Mouse (Mus musculus) 3134 (cell line): ENCODE measurements around the gene Garnl3.

Experiments used
- DNase-seq: peaks from one replicate; pipeline ENCODE4 v3.0.0-alpha.2; 2011; ENCODE audit warnings: low spot score; ENCODE audit not compliant: insufficient read length; ENCODE audit errors: extremely low read depth

The Garnl3 gene

DNA sequence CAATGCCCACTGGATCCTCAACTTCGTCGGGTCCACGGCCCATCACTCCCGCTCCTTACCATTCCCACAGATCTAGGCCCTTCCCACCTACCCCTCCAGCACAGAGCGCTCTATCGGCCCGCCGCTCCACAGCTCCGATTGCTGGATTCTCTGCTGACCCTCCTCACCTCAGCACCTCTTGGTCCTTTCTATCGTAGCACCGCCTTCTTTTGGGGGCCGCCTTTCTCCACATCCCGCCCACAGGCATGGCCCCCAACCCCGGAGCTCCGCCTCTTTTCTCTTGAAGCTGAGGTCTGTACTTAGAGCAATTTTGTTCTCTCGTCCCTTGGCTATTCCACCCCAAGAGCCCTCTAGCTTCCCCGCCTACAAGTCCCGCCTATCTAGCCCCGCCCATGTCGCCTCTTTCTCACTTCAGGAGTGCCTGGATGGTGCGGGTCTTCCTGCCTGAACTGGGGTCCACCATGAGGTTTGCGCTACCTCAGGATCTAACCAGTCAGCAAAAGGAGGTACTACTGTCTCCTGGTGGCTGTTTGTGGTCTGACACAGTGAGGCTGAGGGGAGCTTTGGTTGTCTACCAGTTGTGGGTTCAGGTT, at the start of gene Garnl3:
Gene Garnl3, minus strand, starts transcription at position 155 of the 593 bp plus-strand sequence.
- peak; percentile 86 for DNase-seq

DNA sequence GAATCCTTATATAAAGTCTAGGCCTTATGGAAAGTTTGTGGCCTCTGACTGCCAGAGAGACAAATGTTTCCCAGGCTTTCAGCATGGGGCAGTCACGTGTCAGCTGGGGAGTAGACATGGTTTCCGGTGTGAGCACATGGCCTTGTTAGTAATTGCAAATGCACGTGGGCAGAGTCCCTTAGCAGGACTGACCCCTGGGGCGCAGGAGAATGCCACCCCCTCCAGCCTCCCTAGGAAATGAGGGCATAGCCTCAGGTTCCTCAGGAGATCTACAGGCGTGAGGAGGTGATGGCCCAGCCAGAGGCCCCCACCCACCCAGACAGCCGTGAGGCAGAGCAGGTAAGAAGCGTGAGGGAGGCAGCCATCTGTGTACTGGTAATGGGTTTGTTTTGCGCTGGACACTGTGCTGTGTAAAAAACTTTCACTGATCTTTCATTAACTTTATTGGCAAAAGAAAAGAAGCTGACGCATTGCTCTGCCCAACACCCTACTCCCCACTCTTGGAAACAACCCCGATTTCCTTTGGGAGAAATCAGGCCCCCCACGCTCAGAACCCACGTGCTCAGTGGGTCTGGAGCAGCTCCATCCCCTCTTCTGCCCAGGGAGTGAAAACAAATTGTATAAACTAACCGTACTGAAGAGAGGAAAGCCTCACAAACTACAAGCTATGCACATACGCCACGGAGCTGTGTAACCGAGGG, 48.6 kb upstream of the Garnl3 start:
- DNase-seq: no peak

DNA sequence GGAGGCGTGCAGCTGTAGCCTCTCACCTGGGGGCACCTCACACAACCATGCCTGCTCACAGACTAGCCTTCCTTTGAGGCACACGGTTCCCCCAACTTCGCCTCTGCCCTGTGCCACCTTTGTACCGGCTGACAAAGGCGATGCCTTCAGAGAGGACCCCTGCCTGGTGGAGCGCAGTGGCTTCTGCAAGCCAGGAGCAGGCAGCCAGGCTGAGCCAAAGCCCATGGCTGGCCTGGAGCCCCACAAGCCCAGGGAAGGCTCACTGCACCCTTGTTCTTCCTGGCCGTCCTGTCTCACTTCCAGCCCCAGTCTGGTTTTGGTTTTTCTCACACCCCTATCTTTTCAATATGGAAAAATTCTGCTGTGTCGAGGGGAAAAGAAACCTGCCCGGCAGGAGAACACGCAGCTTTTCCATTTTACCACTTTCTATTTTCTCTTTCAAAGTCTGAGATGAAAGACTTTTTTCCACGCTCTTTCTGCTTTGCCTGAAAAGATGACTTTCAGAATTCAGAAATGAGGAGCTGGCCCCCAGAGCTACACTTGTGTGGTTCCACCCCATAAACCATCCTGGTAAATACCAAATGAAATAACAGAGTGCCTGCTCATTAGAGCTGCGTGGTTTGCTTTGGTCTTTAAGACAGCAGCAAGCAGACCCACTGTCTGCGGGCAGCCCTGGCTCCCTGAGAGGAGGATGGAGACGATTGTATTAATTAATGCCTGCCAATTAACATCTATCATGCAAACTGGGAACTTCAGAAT, 47.9 kb upstream of the Garnl3 start:
- DNase-seq: no peak

DNA sequence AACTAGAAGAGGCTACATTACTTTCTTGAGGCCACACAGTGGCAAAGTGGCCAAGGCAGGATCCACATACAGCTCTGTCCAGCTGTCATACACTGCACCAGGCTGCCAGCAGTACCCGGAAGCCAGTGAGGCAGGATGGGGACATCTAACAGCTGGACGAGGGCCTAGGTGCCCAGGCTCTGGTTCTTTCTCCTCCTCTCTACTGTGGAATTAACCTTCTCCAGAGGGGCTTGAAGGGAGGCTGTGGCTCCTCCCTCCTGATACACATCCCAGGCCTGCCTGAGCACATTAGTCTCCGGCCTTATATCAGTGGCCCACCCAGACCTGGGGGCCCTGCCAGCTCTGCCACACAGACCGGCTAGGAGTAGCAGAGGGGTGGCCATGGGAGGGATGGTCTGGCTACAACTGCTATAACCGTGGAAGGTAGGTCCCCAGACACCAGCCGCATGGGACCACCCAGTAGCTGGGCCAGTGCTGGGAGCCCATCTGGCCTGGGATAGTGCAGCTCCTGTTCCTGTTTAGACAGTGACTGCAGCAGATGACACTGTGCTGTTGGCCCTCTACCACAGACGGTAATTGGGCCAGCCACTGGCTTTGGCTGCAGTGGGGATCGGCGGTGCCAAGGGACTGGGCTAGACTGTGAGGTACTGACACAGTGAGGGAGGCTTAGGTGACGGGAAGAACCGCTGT, 46.9 kb upstream of the Garnl3 start:
- DNase-seq: no peak

DNA sequence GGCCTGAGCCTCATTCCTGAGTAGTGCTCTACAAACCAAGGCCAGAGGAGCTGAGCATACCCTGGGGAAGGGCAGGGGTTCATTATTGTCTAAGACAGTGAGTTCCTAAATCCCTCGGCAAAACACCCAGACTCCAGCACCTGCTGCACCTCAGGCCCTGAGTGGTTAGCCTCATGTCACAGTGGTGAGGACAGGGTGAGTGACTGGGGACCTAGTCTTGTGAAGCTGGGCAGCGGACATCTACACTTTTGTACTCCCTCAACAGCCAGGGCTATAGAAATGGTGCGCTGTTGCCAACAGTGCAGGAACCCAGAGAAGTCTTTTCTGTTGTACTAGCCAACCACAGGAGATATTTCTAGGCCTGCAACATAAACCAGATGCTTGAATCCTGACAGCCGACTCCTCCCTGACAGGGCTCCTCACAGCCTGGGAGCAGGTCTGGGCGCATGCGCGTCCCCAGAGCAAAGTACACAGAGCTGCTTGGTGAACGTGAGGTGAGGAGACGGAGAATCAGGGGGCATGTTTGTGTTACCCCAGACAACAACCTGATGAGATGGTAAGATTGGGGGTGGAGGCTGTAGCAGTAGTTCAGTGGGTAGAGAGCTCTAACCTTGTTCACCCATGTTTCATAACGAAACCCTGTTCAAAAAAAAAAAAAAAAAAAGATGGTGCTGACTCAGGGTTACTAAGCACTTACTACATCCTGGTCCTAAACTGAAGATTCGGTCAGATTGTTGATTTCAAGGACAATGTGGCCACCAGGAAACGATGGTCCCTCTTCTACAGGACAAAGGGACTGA, 46.2 kb upstream of the Garnl3 start:
- no peak for DNase-seq

DNA sequence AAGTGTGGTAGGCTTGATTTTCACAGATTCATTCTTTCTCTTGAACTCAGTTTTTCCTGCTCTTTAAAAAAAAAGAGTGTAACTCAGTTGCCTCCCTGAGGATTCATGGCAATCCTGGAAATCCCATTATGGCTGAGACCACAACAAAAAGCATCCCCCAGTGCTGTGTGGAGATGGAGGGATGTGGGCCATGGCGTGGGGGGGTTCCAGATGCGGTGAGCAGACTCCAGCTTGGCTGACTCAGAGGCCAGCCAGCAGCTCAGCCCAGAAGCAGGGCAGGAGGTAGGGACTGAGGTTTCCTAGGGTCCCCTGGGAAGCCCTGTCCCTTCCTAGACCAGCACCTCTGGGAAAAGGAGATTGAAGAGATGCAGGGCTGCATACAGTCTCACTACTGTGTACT, 45.5 kb upstream of the Garnl3 start:
- peak; percentile 56 for DNase-seq

DNA sequence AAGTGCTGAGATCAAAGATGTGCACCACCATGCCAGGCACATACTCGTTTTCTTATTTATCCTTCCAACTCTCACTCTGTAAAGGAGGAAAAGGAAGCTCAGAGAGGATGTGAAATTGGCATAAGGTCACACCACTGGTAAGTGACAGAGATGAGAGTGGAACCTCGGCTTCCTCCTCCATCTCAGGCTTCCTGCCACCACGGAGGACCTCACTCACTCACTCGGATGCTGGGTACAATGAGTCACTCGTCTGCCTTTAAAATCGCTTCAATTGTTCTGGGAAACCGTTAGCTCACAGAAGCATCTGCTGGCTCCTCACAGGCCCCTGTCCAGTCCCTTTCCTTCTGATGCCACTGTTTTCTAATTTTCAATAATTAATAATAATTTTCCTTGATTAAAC, 45.1 kb upstream of the Garnl3 start:
- peak; percentile 35 for DNase-seq

DNA sequence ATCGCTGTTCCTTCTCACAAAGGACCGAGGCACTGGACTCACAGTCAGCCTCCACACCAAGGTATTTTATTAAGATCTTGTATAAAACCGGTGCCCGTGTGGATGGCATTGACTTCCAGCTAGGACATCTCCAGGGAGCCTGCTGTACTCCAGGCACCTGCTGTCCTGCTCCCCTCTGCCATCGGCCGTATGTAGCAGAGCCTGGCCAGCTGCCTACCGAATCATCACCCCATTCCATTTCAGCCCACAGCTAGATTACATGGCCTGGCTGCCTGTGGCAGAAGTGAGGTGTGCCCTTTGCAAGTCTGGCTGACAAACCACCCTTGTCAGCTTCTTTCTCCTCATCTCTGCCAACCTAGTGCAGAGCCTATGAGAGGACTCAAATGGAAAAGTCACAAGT, 42.2 kb upstream of the Garnl3 start:
- no peak for DNase-seq

DNA sequence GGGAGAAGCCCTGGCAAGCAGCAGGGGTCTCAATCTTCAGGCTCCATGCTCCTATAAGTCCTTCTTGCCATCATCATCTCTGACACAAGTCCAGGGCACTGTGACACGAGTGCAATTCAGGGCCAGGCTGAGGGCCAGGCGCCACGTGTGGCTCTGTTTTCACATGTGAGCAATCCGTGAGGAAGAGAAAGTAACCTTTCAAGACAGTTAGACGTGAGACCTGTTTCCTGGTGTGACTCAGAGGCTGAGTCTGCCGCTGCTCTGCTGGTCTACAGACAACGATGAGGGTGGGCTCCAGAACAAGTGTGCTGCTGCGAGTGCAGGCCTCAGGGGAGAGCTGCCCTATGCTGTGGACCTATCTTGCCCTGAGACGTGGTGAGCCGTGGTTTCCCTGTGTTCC, 41.7 kb upstream of the Garnl3 start:
- DNase-seq: peak; percentile 55

DNA sequence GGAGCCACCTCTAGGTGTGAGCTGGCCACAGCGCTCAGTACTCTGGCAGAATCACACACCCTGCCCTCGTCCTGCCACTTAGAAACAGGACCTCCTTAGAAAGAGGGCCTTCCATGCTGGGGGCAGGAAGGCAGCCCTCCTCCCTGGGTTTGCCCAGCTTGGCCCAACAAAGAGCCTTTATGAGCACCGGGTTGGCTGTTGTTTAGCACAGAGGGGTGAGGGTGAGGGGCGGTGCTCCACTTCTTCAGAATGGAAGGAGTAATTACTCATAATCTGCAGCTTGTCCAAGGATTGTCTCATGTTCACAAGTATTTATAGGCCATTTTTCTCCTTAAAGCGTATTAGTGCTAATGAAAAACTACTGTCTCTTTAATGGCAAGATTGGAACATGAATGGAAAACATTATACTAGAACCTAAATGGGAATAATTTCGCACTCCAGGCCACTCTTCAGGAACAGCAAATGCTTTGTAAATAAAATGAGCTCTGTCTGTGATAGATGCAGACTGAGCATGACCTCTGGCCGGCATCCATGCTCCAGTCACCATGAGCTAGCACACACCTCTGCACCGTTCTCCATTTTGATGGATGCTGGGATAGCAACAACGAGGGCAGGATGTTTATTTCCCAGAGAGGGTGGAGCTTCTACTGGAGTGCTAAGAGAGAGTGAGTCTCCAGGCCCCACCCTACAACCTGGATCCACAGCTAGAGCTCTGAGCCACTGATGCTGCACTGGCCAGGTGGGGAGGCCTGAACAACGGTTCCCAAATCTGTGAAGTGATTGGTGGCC, 39.5 kb upstream of the Garnl3 start:
- DNase-seq: no peak

DNA sequence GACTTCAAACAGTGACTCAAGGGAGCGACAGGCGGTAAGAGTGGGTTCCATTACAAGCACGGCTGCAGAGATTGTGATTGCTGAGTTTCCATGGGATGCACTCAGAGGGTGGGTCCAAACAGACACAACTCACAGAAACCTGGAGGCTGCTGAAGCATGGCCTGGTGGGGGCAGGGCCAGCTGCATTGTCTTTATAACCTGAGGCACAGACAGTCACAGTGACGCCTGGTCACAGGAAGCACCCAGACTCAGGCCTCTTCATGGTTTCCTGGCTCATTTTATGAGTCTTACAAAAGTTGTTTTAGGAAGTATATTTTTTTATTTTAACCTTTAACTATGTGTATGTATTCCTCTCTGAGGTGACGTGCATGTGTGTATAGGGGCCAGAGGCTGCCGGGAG, 38.0 kb upstream of the Garnl3 start:
- DNase-seq: no peak

DNA sequence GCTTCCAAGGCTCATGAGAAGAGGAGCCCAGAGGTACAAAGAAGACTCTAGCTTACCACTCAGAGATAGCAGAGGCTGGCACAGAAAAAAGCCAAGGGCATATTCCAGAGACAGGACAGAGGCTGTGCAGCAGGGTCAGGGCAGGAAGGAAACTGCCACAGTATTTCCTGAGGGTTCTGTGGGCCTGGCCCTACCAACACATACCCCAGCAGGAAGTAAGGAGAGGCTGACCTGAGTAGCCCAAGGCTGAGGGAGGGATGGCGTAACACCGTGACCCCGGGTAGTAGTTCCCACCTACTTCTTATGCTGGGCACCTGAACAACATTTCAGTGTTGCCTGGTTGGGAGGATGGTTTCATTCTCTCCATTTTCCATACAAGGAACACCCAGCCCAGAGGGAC, 35.6 kb upstream of the Garnl3 start:
- no peak for DNase-seq

DNA sequence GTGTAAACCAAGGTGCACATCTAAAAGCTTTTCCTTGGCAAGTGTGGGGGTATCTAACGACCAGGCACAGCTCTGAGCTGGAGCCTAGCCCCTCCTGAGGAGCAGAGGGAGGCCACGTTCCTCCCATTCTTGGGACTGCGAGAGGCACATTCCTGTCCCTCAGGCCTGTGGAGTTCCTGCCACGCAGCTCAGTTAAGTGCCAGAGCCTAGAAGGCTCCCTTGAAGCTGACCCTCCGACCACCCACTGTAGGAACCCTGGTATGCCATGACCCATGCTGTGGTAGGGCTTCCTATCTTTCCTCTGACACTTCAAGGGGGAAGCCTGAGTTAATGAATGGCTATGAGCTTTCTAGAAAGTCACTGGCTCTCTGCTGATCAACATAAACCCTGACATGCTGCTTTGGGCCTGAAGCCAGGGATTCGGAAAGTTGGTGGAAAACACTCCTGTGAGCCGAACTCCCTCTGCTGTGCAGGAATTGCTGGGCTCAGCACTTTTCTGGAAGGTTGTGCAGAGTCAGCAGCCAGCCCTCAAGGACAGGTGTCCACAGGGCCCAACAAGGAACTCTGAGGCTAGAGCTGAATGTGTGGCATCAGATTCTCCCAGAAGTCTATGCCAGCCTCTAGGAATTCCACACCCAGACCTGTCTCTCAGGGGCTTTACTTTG, 34.4 kb upstream of the Garnl3 start:
- no peak for DNase-seq

DNA sequence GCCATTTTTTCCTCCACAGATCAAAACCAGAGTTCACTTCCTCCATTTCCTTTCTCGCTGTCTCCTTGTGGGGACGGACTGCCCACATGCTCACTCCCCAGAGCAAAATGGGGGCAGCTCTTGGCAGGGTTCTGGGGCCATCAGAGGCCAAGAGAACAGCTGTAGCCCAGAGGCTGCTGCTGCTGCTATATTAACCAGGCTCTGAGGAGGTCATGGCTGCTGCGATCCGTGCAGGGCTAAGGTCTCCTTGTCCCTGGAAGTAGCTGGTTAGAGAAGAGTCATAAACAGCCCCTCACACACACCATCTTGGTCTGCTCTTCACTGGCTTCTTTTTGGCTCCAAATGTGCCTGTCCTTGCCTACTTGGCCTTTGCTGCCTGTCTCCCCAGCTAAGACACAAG, 33.8 kb upstream of the Garnl3 start:
- DNase-seq: no peak

DNA sequence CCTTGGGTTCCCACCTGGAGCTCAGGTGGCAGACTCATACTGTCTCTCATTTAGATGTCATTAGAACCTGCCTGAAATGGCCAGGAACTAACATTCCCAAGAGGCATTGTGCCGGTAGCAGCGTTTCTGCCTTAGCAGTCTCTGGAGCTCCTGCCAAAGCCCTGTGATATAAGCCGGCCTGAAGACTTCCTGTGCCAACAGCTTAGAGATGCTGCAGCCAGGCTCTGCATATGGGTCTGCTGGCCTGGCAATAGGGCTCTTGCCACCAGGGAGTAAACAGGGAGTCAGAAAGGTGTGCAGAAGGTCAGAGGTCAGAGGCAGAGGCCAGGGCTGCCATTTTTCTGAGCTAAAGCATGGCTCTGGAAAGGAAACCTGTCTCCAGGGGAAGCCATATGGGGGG, 33.2 kb upstream of the Garnl3 start:
- DNase-seq: no peak

DNA sequence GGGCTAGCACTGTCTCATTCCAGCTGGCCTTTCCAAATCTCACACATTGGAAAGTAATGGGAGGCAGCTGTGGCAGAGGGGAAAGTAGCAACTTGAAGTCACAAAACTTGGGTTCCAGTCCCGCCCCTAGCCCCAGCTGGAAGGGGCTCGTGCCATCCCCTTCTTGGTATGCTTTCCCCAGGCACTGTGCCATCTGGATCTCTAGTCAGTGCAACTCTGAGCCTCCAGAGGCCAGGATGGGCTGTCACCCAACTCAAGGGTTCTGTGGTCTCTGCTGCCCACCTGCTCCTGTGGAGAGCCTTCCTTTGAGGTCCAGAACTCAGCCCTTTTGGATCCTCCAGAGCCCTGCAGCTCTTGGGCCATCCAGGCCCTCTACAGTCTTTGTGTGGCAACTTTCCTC, 30.7 kb upstream of the Garnl3 start:
- DNase-seq: no peak

DNA sequence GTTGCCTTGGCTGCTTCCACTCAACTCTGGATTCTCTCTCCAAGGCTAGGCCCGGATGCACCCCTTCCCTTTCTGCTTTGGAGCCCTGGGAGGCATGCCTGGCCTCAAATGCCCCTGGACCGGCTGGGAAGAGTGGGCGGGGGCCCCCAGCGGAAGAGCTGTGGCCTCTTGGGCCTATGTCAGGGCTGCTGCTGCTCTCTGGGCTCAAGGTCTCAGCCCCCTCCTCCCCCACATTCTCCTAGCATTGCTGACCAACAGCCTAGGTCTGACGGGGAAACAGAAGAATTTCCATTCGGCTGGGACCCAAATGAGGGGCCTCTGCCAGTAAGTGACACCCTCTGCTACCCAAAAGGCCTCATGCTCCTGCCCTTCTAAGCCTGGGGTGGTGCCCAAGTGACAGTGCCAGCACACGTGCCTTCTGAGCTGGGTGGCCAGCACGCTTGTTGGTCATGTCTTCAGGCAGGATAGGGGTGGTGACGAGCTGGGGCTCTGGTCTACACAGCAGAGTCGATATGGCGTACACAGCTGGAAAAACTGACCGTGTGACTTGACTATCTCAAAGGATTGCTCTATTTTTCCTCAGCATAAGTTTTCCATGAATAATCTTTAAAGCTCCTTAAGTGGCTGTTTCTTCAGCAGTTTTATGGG, 29.0 kb upstream of the Garnl3 start:
- no peak for DNase-seq

DNA sequence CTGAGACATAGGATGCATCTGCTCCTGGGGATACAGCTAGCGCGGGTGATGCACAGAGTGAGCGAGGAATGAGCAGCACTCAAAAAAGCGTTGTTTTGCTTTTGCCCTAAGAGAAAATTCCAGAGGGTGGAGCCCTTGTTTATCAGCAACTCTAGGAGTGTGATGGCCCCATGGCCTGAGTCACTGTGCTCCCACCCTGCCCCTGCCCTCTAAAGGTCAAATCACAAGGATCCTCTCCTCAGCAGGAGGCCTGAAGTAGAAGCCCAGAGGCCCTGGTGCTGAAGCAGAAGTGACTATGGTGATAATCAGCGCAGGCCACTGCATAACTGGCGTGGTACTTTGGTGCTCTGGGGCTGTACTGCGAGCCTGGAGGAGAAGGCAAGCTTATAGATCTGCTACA, 28.1 kb upstream of the Garnl3 start:
- DNase-seq: no peak

DNA sequence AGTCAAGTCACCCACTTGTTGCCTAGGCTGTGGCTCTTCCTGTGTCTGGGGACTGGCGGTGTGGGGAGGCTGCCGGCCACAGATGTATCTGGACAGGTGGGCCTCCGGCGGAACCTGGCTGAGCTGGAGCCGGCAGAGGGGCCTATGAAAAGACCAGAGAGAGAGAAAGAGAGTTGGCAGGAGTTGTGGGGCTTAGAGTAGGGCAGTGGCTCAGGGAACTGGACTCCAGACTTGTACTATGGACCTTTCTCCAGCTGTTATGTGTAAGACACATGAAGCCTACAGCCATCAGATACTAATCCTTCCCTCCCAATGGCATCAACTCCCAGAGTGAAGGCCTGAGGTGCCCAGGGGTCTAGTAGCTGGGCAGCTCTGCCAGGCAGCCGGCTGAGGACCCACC, 27.4 kb upstream of the Garnl3 start:
- DNase-seq: no peak
